Mouse (Mus musculus) erythroblast, adult 5-6 weeks (primary cell): Measurements from ENCODE around the gene Klhl15. TPM values are rescaled to one million over a fixed set of nuclear protein-coding genes. Genes with fewer than 3 reads are reported as not detected.

Experiments
- ATAC-seq: replicated peaks from 2 replicates; pipeline ENCODE4 v1.8.0; 2016; ENCODE audit warnings: moderate number of reproducible peaks, mild to moderate bottlenecking, moderate TSS enrichment, inconsistent platforms; ENCODE audit not compliant: poor library complexity, low FRiP score, severe bottlenecking
- total RNA-seq, 2 experiments: library from RNA; stranded (forward) in 1 of 2; stranded (reverse) in 1 of 2; fragments of 150-400 nt in 1 of 2; fragments of 200-764, 138-1000 nt in 1 of 2; gene quantifications; 2 replicates each; pipeline versions ENCODE4 v1.2.3 to v1.2.4; 2015 to 2017; ENCODE audit warnings: low replicate concordance in 2 of 2

Gene Klhl15
- total RNA-seq (2015; ENCODE audit: low replicate concordance) (6.7 and 15.0 TPM in 2 replicates), total RNA-seq (2017; ENCODE audit: low replicate concordance) (4.6 and 5.6 TPM in 2 replicates)

GRCm38 (mm10) chrX:94234532-94235189, at the start of gene Klhl15:
Gene Klhl15, plus strand, starts transcription at chrX:94234599.
- ATAC-seq = peak; percentile 95

DNA sequence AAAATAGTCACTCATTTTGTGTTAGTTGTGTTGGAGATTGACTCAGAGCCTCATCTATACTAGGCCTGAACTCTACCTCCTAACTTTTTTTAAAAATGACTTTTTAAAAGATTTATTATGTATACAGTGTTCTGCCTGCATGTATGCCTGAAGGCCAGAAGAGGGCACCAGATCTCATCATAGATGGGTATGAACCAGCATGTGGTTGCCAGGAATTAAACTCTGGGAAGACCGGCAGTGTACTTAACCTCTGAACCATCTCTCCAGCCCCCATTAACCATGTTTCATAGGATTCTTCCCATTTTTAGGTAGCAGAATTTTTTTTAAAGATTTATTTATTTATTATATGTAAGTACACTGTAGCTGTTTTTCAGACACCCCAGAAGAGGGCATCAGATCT, 49.2 kb upstream of the Klhl15 start:
- no peak for ATAC-seq

DNA sequence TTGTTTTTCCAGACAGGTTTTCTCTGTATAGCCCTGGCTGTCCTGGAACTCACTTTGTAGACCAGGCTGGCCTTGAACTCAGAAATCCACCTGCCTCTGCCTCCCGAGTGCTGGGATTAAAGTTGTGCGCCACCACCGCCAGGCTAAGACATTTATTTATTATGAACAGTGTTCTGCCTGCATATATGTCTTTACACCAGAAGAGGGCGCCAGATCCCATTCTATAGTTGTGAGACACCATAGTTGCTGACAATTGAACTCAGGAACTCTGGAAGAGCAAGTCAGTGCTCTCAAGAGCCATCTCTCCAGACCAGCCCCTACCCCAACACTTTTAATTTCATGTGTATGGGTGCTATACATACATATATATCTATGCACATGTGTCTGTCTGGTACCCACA, 40.5 kb upstream of the Klhl15 start:
- ATAC-seq = peak; percentile 79

DNA sequence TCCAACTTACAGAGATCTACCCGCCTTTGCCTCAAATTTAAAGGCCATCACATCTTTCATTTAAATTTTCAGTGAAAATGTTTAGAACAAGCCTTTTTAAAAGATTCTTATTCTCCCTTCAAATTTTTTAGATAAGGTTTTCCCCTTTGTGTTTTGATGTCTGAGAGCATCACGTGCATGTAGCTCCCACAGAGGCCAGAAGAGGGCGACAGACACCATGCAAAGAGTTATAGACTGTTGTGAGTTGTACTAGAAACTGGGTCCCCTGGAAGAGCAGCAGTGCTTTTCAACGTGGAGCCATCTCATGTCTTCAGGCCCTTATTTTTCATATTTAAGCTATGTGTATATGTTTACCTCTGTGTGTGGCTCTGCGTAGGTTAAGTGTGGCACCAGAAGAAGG, 36.6 kb upstream of the Klhl15 start:
- ATAC-seq = peak; percentile 75

- peak; percentile 62 for ATAC-seq
Observed at GRCm38 (mm10) chrX:94212264-94212596, 22.2 kb upstream of the Klhl15 start.

DNA sequence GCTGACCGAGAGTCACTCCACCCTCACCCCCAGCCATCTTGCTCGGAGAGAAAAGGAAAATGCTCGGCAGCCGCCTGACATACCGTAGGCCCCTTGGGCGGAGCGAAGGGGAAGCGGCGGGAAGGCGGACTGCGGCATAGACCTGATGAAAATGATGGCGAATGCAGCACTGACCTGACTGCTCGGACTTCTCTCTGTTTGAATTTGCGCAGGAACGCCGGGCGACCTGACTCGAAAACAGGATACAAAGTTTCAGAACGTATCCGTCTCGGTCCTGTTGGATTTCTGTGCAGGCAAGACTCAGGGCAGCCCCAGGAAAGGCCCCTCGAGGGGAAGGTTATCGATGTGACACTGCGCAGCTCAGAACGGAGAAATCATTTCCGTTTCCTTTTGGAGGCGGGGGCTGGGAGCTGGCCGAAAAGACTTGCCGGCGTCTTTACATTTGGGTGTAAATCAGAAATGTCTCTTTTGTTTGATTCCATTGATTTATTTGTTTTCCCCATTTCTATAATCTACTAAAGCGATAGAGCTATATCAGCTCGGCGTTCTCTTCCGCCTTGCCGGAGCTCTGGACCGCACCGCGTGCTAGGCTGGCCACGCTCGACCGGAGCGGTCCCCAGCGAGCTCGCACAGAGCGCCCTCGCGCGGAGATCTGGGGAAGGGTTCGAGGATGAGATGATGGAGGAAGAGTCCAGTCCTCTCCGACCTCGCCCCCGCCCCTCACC, 21.6 kb upstream of the Klhl15 start, which contains the start of gene Eif2s3x:
TSS of gene Eif2s3x (minus strand) at position 266 of the 725 bp plus-strand sequence.
- ATAC-seq = peak; percentile 96

GRCm38 (mm10) chrX:94213384-94213783, 21.0 kb upstream of the Klhl15 start:
- ATAC-seq = no peak

DNA sequence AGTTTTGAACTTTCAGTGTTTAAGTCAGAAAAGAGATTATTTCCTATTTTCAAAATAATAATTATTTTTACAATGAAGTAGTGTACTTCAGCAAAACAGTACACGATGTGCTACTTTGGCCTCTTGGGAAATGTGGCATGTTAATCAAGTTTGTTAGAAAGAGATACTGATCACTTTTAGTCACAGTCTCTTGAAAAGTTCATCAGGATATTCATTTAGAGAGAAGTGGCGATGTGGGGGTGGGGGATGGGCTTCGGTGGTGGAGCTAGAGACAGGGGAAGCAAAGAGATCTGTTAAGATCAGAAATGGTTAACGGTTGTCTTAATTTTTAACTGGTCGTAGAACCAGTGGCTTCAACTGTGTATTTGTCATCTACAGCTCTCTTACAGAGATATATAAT, 967 bp upstream of the Klhl15 start:
- ATAC-seq = no peak

DNA sequence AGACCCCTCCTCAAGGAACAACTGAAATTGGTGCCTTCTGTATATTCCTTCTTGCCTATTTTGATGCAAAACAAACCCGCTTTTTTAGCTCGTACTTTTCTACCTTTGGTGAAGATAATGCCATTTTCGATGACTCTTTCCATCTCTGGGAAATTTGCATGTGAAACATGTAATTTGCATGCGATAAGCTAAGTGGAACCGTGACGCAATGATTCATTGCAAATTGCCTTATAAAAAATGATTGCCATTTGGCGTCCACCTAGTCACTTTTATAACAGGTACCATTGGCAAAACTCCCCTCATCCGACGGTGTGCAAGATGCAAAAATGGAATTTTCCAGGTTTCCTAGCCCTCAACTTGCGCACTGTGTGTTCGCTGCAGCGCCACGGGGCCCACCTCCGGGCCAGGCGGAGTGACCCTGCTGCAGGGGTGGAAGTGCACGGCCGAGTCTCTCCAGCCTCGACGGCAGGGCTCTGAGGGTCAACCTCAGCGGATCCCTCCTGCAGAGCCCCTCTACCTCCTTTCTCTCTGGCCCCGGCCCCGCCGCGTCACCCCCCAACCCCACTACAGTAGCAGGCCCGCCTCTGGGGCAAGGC, 365 bp upstream of the Klhl15 start:
- ATAC-seq = no peak

DNA sequence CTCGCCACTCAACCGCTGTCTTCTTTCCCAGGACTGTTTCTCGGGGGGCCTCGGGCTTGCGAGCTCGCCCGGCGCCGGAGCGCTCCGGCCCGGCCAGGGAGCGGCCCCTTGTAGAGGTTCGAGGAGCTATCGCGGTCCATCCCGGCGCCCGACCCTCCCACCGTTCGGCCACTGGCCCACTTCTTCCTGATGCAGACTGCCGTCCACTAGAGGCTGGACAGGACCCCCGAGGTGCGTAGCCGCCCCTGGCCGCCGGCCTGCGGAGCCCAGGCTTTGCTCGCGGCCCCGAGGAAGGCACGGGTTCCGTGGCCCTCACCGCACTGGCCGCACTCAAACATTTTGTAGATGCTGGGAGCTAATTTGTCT, 774 bp downstream of the Klhl15 start:
- ATAC-seq = no peak

GRCm38 (mm10) chrX:94235601-94236000, 1.2 kb downstream of the Klhl15 start:
- ATAC-seq = no peak

GRCm38 (mm10) chrX:94288923-94289322, 54.5 kb downstream of the Klhl15 start:
- ATAC-seq = peak; percentile 70

DNA sequence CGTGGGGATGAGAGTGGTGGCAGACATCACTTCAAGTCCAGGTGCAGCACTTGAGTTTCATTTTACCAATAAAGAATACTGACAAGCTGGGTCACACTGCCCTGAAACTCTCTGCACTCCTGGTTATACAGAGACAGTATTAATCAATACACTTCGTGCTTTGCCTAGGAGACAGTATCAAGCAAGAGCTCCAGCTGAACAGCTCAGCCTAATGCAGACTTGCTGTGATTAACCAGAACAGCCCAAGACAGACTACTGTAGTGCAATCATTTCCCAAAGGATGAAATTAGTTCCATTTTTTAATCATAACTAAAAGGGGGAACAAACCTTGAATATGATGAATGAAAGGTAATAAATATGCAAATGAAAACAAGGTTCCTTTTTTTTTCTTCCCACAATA, 68.5 kb downstream of the Klhl15 start:
- no peak for ATAC-seq

DNA sequence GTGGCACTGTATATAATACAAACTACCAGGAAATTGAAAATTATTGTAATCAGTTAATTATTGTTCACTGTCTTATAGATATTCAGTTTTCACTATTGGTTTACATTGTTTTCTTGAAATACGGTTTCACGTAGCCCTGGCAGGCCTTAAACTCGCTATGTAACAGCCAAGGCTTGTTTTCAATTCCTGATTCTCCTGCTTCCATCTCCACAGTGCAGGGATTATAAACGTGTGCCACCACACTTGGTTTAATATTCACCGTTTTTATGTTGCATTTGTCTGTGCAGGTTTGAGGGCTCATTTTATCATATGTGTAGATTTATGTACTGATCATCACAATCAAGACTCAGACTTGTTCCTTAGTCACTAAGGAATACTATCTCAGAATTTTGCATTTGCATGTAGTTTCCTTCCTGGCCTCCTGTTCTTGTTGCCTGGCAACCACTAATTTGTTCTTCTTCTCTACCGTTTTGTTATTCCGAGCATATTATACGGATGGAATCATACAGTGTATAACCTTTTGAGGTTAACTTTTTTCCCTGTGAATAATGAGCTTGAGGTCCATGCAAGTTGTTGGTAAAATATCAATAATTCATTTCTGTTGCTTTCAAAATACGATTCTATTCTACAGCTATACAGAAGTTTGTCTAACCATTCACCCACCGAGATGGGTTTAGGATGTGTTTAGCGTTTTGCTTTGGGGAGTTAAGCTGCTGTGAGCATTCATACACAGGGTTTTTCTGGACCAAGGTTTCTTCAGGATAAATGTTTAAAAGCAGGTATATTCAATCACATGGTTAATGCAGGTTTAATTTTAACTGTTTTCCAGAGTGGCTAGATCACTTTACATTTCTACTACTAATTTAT, 86.9 kb downstream of the Klhl15 start:
- ATAC-seq = no peak

Other genes with a start within 250 kb of the Klhl15 start
- 11.1 and 23.6 TPM in 2 replicates for gene Zfx, start 110.9 kb upstream of the Klhl15 start, total RNA-seq (2015; ENCODE audit: low replicate concordance)
- 12.4 and 25.9 TPM in 2 replicates for gene Zfx, start 110.9 kb upstream of the Klhl15 start, total RNA-seq (2017; ENCODE audit: low replicate concordance)
- gene Eif2s3x, start 21.7 kb upstream of the Klhl15 start, total RNA-seq (2015; ENCODE audit: low replicate concordance) = 50.3 and 58.3 TPM in 2 replicates
- gene Eif2s3x, start 21.7 kb upstream of the Klhl15 start, total RNA-seq (2017; ENCODE audit: low replicate concordance) = 42.2 and 45.9 TPM in 2 replicates
- not detected in 2 replicates for gene Fam90a1b, start 132.2 kb downstream of the Klhl15 start, total RNA-seq (2015; ENCODE audit: low replicate concordance)
- gene Fam90a1b, start 132.2 kb downstream of the Klhl15 start, total RNA-seq (2017; ENCODE audit: low replicate concordance) = not detected in 2 replicates
- gene Apoo, start 132.5 kb downstream of the Klhl15 start, total RNA-seq (2015; ENCODE audit: low replicate concordance) = 9.0 and 12.3 TPM in 2 replicates
- gene Apoo, start 132.5 kb downstream of the Klhl15 start, total RNA-seq (2017; ENCODE audit: low replicate concordance) = 3.2 and 12.0 TPM in 2 replicates